Mouse (Mus musculus): Measurements from ENCODE around the gene F2rl3. TPM values are rescaled to one million over a fixed set of nuclear protein-coding genes. Genes with fewer than 3 reads are reported as not detected.

Gene F2rl3
- polyA plus RNA-seq (2014; fragmentation: Illumina TruSeq; extraction: RNeasy Lipid Tissue Mini Kit (QIAGEN cat#74804); ENCODE audit: insufficient read depth, low read depth, low replicate concordance), result 0.41 TPM

DNA sequence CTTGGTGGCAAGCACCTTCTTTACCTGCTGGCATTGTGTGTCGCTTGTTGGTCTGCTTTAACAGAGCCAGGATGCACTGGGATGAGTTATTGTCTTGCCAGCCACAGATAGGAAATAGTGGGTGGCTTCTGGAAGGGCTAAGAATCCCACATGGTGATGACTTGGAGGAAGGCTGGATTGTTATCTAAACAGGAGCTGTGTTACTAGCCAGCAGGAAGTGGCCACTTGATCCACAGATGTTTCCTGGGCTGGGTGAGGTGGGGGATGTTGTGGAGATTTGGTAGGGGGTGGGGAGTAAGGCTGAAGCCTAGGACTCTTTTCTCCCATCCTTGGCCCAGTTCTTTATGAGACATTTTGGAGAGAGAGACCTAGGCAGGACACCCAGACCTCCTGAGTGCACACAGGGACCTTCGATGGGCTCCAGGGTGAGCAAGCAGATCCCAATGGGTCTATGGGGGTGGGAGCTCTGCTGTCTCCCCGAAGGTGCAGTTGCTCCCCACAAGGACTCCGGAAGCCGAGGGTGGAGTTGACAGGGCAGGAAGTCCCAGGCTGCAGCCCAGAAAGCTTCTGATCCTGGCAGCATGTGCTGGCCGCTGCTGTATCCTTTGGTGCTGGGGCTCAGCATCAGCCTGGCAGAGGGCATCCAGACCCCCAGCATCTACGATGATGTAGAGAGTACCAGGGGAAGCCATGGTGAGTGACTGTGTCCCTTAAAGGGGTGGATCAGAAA, at the start of gene F2rl3:
TSS of gene F2rl3 (plus strand) at position 559 of the 730 bp plus-strand sequence.

DNA sequence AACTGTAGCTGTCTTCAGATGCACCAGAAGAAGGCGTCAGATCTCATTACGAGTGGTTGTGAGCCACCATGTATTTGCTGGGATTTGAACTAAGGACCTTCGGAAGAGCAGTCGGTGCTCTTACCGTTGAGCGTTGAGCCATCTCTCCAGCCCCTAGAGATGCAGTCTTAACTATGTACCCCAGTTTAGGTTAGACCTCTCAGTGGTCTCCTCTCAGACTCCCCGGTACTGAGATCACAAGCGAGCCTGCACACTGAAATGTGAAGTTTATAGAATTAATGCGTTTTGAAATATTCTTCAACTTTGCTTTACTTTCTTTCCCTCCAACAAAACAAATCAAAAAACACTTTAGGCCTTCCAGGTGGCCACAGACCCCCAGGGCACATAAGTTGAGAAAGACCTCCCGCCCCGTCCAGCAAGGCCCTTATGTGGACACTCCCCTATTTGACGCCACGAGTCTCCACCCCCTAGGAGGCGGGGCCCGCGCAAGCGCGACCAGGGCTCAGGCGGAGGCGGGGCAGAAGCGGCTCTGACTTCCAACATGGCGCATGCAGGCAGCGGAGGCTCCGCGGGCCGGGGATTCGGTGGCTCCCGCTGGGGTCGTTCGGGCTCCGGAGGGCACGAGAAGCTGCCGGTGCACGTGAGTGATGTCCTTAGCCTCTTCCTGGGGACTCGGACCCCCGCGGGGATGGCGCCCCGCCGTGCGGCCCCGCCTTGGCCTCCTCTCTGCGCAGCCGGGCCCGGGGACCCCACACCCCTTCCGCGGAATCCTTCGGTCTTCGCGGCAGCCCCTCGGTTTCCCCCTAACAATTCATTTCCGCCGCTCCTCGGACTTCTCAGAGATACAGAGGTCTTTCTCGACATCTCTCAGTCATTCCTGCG, 38.7 kb upstream of the F2rl3 start, which contains the start of gene Sin3b:
TSS of gene Sin3b (plus strand) at position 517 of the 882 bp plus-strand sequence.

Other genes starting within 250 kb of the F2rl3 start
- gene Med26, start 213.6 kb upstream of the F2rl3 start, polyA plus RNA-seq (2014; fragmentation: Illumina TruSeq; extraction: RNeasy Lipid Tissue Mini Kit (QIAGEN cat#74804); ENCODE audit: insufficient read depth, low read depth, low replicate concordance), result 3.8 TPM
- gene Smim7, start 190.8 kb upstream of the F2rl3 start, polyA plus RNA-seq (2014; fragmentation: Illumina TruSeq; extraction: RNeasy Lipid Tissue Mini Kit (QIAGEN cat#74804); ENCODE audit: insufficient read depth, low read depth, low replicate concordance), result 87.2 TPM
- 15.7 TPM for gene Tmem38a, start 189.8 kb upstream of the F2rl3 start, polyA plus RNA-seq (2014; fragmentation: Illumina TruSeq; extraction: RNeasy Lipid Tissue Mini Kit (QIAGEN cat#74804); ENCODE audit: insufficient read depth, low read depth, low replicate concordance)
- 0.38 TPM for gene Nwd1, start 115.2 kb upstream of the F2rl3 start, polyA plus RNA-seq (2014; fragmentation: Illumina TruSeq; extraction: RNeasy Lipid Tissue Mini Kit (QIAGEN cat#74804); ENCODE audit: insufficient read depth, low read depth, low replicate concordance)
- 89.1 TPM for gene Sin3b, start 38.6 kb upstream of the F2rl3 start, polyA plus RNA-seq (2014; fragmentation: Illumina TruSeq; extraction: RNeasy Lipid Tissue Mini Kit (QIAGEN cat#74804); ENCODE audit: insufficient read depth, low read depth, low replicate concordance)

All from lung, adult 10 weeks (tissue).